Mouse (Mus musculus): ENCODE results near the gene Insl6.

DNA sequence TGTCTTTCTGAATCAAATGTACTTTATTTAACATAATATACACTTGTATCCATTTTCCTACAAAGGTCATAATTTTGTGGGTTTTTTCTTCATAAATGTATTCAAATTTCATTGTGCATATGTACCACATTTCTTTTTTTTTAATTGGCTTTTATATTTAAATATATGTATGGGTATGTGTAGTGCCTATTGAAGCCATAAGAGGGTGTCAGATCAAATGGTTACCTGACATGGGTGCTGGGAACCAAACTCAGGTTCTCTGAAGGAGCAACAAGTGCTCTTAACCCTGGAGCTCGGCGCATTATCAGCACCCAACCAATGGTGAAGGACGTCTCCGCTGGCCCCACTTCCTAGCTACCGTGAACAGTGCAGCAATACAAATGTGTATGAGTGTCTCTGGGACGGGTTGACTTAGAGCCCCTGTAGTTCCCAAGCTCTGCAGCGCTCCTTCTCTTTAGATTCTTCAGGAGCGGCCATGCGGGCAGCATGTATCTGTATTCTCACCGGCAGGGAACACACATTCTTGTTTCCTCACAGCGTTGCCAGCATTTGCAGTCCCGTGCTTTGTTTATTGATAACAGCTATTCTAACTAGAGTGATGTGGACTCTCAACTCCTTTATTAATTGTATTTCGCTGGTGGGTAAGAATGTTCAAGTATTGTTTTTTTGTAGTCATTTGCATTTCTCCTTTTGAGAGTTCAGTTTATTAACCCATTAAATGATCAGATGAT is 1.8 kb upstream of the Insl6 start:
- TF ChIP-seq CTCF (IDR thresholded peaks at IDR 0.05; ENCODE audit: extremely low read depth, insufficient read length, insufficient replicate concordance, low read depth, low read length) (no peak), POLR2A (IDR thresholded peaks at IDR 0.05; ENCODE audit: low read depth, low read length) (no peak)
